Mouse (Mus musculus) adrenal gland, adult 8-10 months (tissue): ENCODE results near the gene Fbxo46. TPM values are rescaled to one million over a fixed set of nuclear protein-coding genes. Genes with fewer than 3 reads are reported as not detected.
"Not testable (repeated sequence)": the region's sequence is repeated elsewhere in the genome, so short reads cannot be mapped to it uniquely, and the experiment has no call there.

Experiments used
- DNase-seq: peaks from one replicate; pipeline ENCODE4 v3.0.0; 2022
- total RNA-seq, 4 experiments: library from RNA; stranded (reverse); gene quantifications; 2 replicates each; pipeline ENCODE4 v1.2.4; 2022

Gene Fbxo46
- 10 to 100 TPM; 13.6 to 17.6 (median 16.1) TPM for total RNA-seq

- DNase-seq = peak; percentile 95
Observed at GRCm38 (mm10) chr7:19119631-19120429, at the start of gene Fbxo46. Gene Fbxo46 (plus strand): TSS chr7:19119859.

DNA sequence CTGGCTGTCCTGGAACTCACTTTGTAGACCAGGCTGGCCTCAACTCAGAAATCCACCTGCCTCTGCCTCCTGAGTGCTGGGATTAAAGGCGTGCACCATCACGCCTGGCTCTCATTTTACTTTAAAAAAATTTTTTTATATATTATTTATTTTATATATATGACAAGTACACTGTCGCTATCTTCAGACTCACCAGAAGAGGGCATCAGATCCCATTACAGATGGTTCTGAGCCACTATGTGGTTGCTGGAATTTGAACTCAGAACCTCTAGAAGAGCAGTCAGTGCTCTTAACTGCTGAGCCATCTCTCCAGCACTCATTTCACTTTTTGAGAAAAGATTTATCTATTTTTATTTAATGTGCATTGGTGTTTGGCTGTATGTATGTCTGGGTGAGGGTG, 48.6 kb upstream of the Fbxo46 start:
- DNase-seq = not testable (repeated sequence)

GRCm38 (mm10) chr7:19073504-19073903, 46.2 kb upstream of the Fbxo46 start:
- no peak for DNase-seq

DNA sequence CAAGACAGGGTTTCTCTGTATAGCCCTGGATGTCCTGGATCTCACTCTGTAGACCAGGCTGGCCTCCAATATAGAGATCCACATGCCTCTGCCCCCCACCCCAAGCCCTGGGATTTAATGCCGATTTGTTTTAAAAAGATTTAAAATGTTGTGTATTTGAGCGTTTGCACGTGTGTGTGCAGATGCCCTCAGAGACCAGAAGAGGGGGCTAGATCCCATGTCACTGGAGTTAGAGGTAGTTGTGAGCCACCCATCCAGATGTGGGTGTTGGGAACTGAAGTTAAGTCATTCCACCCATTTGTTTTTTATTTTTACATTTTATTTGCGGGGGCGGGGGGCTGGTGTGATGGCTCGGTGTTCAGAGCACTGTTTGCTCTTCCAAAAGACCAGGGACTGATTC, 45.2 kb upstream of the Fbxo46 start:
- no peak for DNase-seq

GRCm38 (mm10) chr7:19075231-19075630, 44.4 kb upstream of the Fbxo46 start:
- no peak for DNase-seq

GRCm38 (mm10) chr7:19075723-19076585, 43.7 kb upstream of the Fbxo46 start, which contains the start of gene Dmwd:
Gene Dmwd (plus strand): TSS chr7:19076227.
- peak; percentile 97 for DNase-seq

- DNase-seq = no peak
Observed at GRCm38 (mm10) chr7:19076586-19076991, 43.1 kb upstream of the Fbxo46 start.

- DNase-seq = no peak
Observed at GRCm38 (mm10) chr7:19077761-19078160, 41.9 kb upstream of the Fbxo46 start.

DNA sequence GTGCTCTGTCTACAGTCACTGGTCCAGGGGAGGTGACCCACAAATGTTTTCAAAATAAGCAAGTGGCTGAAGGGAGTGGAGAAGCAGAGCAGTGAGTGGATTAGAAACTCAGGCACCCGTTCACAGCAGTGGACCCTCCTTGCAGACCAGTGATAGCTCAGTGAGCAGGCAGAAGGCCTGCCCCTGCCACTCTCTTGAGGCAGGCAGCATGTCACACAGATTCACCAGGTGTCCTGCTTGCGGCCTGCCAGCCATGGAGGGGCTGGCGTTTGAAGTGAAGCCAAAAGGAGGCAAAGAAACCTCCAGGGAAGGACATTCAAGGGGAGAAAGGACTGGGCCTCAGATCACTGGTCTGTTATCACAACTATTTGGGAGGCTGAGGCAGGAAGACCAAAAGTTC, 40.9 kb upstream of the Fbxo46 start:
- no peak for DNase-seq

GRCm38 (mm10) chr7:19080451-19080950, 39.2 kb upstream of the Fbxo46 start:
- DNase-seq = no peak

- DNase-seq = no peak
Observed at GRCm38 (mm10) chr7:19082171-19082570, 37.5 kb upstream of the Fbxo46 start.

DNA sequence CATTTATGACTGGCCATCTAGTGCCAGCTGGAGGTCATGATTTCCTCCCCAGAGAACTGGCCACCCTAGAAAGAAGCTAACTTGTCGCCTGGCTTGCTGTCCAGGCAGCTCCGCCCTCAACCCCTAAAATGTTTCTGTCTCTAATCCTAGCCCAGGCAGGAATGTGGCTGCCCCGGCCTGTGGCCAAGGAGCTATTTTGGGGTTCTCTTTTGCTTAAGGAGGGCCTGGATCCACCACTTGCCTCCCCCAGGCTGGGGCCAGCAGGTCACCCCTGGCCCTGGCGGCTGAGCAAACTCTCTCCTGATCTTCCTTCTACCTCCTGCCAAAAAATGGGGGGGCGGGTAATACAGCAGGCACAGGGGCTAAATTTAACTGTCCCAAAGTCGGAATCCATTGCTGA, 36.6 kb upstream of the Fbxo46 start:
- DNase-seq = no peak

DNA sequence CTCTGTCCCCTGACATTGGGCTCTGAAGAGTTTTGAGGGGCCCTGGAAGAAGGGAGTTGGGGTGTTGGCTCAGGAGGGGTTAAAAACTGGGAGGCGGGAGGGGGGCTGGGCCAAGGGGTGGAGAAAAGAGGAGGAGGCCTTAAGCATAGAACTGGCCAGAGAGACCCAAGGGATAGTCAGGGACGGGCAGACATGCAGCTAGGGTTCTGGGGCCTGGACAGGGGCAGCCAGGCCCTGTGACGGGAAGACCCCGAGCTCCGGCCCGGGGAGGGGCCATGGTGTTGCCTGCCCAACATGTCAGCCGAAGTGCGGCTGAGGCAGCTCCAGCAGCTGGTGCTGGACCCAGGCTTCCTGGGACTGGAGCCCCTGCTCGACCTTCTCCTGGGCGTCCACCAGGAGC, 36.0 kb upstream of the Fbxo46 start, which contains the start of gene Dmpk:
TSS of gene Dmpk (plus strand) at position 149 of the 400 bp plus-strand sequence.
- DNase-seq = no peak

- no peak for DNase-seq
Observed at GRCm38 (mm10) chr7:19084277-19084771, 35.3 kb upstream of the Fbxo46 start.

- no peak for DNase-seq
Observed at GRCm38 (mm10) chr7:19084921-19085473, 34.7 kb upstream of the Fbxo46 start.

- no peak for DNase-seq
Observed at GRCm38 (mm10) chr7:19085495-19085894, 34.2 kb upstream of the Fbxo46 start.

- peak; percentile 74 for DNase-seq
Observed at GRCm38 (mm10) chr7:19086042-19086441, 33.6 kb upstream of the Fbxo46 start.

- no peak for DNase-seq
Observed at GRCm38 (mm10) chr7:19086760-19087159, 32.9 kb upstream of the Fbxo46 start.

DNA sequence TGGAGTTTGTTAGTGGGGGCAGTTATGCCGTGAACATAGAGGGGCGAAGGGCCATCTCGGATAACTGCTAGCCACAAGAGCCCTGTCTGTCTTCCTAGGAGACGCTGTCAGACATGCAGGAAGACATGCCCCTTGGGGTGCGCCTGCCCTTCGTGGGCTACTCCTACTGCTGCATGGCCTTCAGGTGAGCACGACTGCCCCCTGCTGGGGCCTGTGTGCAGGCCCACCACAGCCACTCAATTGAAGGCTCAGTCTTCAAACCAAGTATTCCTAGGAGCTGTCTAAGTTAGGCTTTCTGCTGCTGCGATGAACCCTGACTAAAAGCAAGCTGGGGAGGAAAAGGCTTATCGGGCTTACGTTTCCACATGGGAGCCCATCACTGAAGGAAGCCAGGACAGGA, 30.8 kb upstream of the Fbxo46 start:
- no peak for DNase-seq

- DNase-seq = no peak
Observed at GRCm38 (mm10) chr7:19091913-19092312, 27.7 kb upstream of the Fbxo46 start.

- DNase-seq = peak; percentile 68
Observed at GRCm38 (mm10) chr7:19092381-19093173, 27.1 kb upstream of the Fbxo46 start.

- peak; percentile 81 for DNase-seq
Observed at GRCm38 (mm10) chr7:19093174-19093521, 26.5 kb upstream of the Fbxo46 start.
